Mouse (Mus musculus) thymus, adult 2 months (tissue): ENCODE results near the gene Pjvk.

Experiments used
- CTCF ChIP-seq: fragments of 200-500 bp; IDR thresholded peaks from 2 replicates; pipeline ENCODE4 v1.5.1; 2012; ENCODE audit warnings: mild to moderate bottlenecking, control low read depth, low read length, moderate library complexity, borderline replicate concordance; ENCODE audit not compliant: control insufficient read depth, poor library complexity, insufficient read depth; ENCODE audit errors: extremely low read depth
- POLR2A ChIP-seq: fragments of 200-500 bp; IDR thresholded peaks from 2 replicates; pipeline ENCODE4 v1.6.1; 2012; ENCODE audit warnings: mild to moderate bottlenecking, low read length, control low read depth, moderate library complexity; ENCODE audit not compliant: control insufficient read depth, poor library complexity, insufficient read depth; ENCODE audit errors: extremely low read depth

- TF ChIP-seq POLR2A (no peak), CTCF (no peak)
Observed at GRCm38 (mm10) chr2:76602256-76602655, 46.0 kb upstream of the Pjvk start.
